Mouse (Mus musculus): Measurements from ENCODE around the gene Eid1. TPM values are rescaled to one million over a fixed set of nuclear protein-coding genes. Genes with fewer than 3 reads are reported as not detected.

The Eid1 gene
- polyA plus RNA-seq, 1 experiment: 12.7 TPM

DNA sequence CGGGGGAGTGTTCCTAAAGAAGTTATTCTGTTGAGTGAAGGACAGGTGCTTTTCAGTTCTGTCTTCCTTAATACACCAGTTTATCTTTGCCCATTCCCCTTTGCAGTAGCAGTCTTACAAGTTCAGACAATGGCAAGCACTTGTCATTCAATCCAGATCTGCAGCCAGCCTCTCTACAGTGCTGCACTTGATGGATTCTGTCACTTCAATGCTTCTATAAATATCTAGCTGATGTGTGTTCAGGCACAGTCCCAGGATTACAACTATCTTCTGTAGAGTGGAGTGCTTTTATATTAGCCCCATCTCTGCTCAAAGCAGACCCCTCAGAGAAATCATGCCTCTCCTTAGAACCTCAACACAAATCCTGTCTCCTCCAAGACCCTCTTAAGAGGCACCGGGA lies 42.9 kb upstream of the Eid1 start:
- H3K36me3 ChIP-seq (ENCODE audit: control insufficient read depth, insufficient read depth, low read length): no peaks in the 10 kb centered on the region
- H3K4me1 ChIP-seq (ENCODE audit: control insufficient read depth, insufficient read depth, insufficient read length): no peaks in the 10 kb centered on the region
- no peak for DNase-seq (ENCODE audit: low read depth in 1 of 2, low spot score in 2 of 2)
- H3K27me3 ChIP-seq (ENCODE audit: control insufficient read depth, insufficient read depth, low read length): no peaks in the 10 kb centered on the region
- H3K4me3 ChIP-seq (ENCODE audit: extremely low read depth, insufficient read depth, insufficient read length): no peak overlapping the region
- WGBS: 96% methylated on average over 2 of the region's 2 CpGs
- TF ChIP-seq CTCF (IDR thresholded peaks at IDR 0.05; ENCODE audit: extremely low read depth, insufficient read depth, insufficient read length, insufficient replicate concordance): no peak
- no peak for TF ChIP-seq POLR2A (IDR thresholded peaks at IDR 0.05; ENCODE audit: low read depth, low read length)
- no peak overlapping the region for H3K27ac ChIP-seq (ENCODE audit: insufficient read depth, low read length)

DNA sequence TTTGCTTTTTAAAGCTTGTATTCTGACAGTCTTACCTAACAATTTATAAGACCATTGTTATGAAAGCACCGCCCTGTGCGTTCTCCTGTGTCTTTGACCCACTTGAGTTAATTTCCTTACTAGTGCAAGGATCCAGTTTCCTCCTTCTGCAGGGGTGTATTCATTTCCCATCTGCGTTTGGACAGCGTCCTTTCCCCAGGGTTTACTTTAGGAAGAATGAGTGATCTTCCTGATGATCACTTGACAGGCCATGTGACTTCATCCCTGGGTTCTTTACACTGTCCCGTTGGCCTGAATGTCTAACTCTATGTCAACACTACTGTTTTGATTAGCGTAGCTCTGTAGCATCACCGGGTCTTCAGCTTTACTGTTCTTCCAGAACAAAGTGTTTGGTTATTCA lies 35.6 kb upstream of the Eid1 start:
- H3K4me3 ChIP-seq (ENCODE audit: extremely low read depth, insufficient read depth, insufficient read length): no peak overlapping the region
- no peaks in the 10 kb centered on the region for H3K36me3 ChIP-seq (ENCODE audit: control insufficient read depth, insufficient read depth, low read length)
- DNase-seq (ENCODE audit: low read depth in 1 of 2, low spot score in 2 of 2): no peak
- no peak overlapping the region for H3K27ac ChIP-seq (ENCODE audit: insufficient read depth, low read length)
- no peaks in the 10 kb centered on the region for H3K4me1 ChIP-seq (ENCODE audit: control insufficient read depth, insufficient read depth, insufficient read length)
- TF ChIP-seq POLR2A (IDR thresholded peaks at IDR 0.05; ENCODE audit: low read depth, low read length) (no peak), CTCF (IDR thresholded peaks at IDR 0.05; ENCODE audit: extremely low read depth, insufficient read depth, insufficient read length, insufficient replicate concordance) (no peak)
- H3K27me3 ChIP-seq (ENCODE audit: control insufficient read depth, insufficient read depth, low read length): no peaks in the 10 kb centered on the region
- WGBS: 84% methylated on average over 7 of the region's 7 CpGs

DNA sequence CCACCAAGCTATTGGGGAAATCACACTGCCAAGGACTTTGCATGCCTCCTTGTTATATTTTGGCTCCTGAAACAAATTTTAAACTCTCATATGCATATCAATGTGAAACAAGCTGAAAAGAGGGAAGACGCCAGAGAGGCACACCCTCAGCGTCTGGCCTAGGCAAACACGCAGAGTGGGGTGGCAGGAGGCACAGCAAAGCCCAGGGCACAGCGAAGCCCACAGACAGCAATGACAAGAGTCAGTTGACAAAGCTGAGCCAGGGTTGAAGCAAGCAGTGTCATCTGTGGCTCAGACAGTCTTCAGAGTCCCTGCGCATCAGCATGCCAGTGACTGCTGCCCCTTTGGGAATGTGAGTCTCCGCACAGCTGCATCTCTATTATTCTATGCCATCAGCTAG lies 28.0 kb upstream of the Eid1 start:
- Histone ChIP-seq H3K36me3 (ENCODE audit: control insufficient read depth, insufficient read depth, low read length) (no peaks in the 10 kb centered on the region), H3K27ac (ENCODE audit: insufficient read depth, low read length) (no peak overlapping the region), H3K4me1 (ENCODE audit: control insufficient read depth, insufficient read depth, insufficient read length) (no peaks in the 10 kb centered on the region), H3K27me3 (ENCODE audit: control insufficient read depth, insufficient read depth, low read length) (no peaks in the 10 kb centered on the region), H3K4me3 (ENCODE audit: extremely low read depth, insufficient read depth, insufficient read length) (no peak overlapping the region)
- no peak for TF ChIP-seq CTCF (IDR thresholded peaks at IDR 0.05; ENCODE audit: extremely low read depth, insufficient read depth, insufficient read length, insufficient replicate concordance)
- no peak for TF ChIP-seq POLR2A (IDR thresholded peaks at IDR 0.05; ENCODE audit: low read depth, low read length)
- WGBS: 91% methylated on average over 6 of the region's 6 CpGs
- no peak for DNase-seq (ENCODE audit: low read depth in 1 of 2, low spot score in 2 of 2)

DNA sequence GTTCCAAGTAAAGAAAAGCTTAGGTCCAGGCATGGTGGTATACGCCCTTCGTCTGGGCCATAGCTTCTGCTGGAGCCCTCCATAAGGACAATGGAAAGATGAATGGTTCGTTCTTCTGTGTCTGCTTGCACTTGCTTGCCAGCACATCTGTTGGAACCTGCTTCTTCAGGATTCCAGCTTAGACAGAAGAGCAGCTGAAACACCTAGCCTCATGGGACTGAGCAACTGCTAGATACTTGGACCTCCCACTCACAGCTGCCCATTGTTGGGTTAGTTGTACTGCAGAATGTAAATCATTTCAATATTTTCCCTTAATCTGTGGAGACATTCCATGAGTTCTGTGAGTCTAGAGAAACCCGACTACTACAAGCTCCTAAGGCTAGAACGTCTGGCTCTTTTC lies 22.9 kb upstream of the Eid1 start:
- TF ChIP-seq CTCF (IDR thresholded peaks at IDR 0.05; ENCODE audit: extremely low read depth, insufficient read depth, insufficient read length, insufficient replicate concordance) (no peak), POLR2A (IDR thresholded peaks at IDR 0.05; ENCODE audit: low read depth, low read length) (no peak)
- no peak for DNase-seq (ENCODE audit: low read depth in 1 of 2, low spot score in 2 of 2)
- WGBS: 86% methylated on average over 5 of the region's 5 CpGs
- Histone ChIP-seq H3K27me3 (ENCODE audit: control insufficient read depth, insufficient read depth, low read length) (no peaks in the 10 kb centered on the region), H3K4me1 (ENCODE audit: control insufficient read depth, insufficient read depth, insufficient read length) (no peaks in the 10 kb centered on the region), H3K4me3 (ENCODE audit: extremely low read depth, insufficient read depth, insufficient read length) (no peak overlapping the region), H3K36me3 (ENCODE audit: control insufficient read depth, insufficient read depth, low read length) (no peaks in the 10 kb centered on the region), H3K27ac (ENCODE audit: insufficient read depth, low read length) (no peak overlapping the region)

DNA sequence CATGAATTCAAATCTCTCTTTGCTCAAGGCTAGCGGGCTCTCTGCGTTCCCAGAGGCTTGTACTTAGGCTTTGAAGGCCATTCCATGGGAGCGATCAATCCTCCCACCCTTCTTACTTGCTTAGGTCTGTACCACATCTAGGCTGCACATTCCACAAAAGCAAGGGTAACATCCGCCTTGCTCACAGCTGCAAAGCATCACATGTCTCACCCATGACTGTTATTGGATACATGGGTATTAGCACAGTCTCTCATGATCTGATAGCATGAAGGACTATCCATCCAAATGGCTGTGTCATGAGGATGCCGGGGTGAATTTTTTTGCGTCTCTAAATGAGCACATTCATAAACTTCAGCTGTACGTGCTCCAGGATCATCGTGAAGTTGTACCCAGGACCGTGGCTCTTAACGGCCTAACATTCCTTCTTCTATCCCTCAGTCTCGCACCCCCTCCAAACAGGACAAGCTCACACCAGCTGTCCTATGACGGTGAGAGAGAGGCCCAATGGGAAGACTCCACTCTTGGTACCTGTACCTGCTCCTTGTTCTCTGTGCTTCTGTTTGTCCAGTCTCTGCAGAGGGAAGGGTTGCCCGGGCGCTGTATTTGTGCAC lies 22.0 kb upstream of the Eid1 start:
- H3K27me3 ChIP-seq (ENCODE audit: control insufficient read depth, insufficient read depth, low read length): no peaks in the 10 kb centered on the region
- no peaks in the 10 kb centered on the region for H3K36me3 ChIP-seq (ENCODE audit: control insufficient read depth, insufficient read depth, low read length)
- WGBS: 92% methylated on average over 14 of the region's 14 CpGs
- DNase-seq (ENCODE audit: low read depth in 1 of 2, low spot score in 2 of 2): no peak
- H3K4me3 ChIP-seq (ENCODE audit: extremely low read depth, insufficient read depth, insufficient read length): no peak overlapping the region
- H3K4me1 ChIP-seq (ENCODE audit: control insufficient read depth, insufficient read depth, insufficient read length): no peaks in the 10 kb centered on the region
- no peak overlapping the region for H3K27ac ChIP-seq (ENCODE audit: insufficient read depth, low read length)
- TF ChIP-seq POLR2A (IDR thresholded peaks at IDR 0.05; ENCODE audit: low read depth, low read length): no peak
- TF ChIP-seq CTCF (IDR thresholded peaks at IDR 0.05; ENCODE audit: extremely low read depth, insufficient read depth, insufficient read length, insufficient replicate concordance): no peak

- Histone ChIP-seq H3K27me3 (ENCODE audit: control insufficient read depth, insufficient read depth, low read length) (no peaks in the 10 kb centered on the region), H3K36me3 (ENCODE audit: control insufficient read depth, insufficient read depth, low read length) (no peaks in the 10 kb centered on the region), H3K4me3 (ENCODE audit: extremely low read depth, insufficient read depth, insufficient read length) (no peak overlapping the region), H3K27ac (ENCODE audit: insufficient read depth, low read length) (no peak overlapping the region), H3K4me1 (ENCODE audit: control insufficient read depth, insufficient read depth, insufficient read length) (no peaks in the 10 kb centered on the region)
- no peak for TF ChIP-seq CTCF (IDR thresholded peaks at IDR 0.05; ENCODE audit: extremely low read depth, insufficient read depth, insufficient read length, insufficient replicate concordance)
- no peak for TF ChIP-seq POLR2A (IDR thresholded peaks at IDR 0.05; ENCODE audit: low read depth, low read length)
- 80% methylated on average over 8 of the region's 8 CpGs for WGBS
- no peak for DNase-seq (ENCODE audit: low read depth in 1 of 2, low spot score in 2 of 2)
These were observed 21.3 kb upstream of the Eid1 start for GRCm38 (mm10) chr2:125651563-125651962.

GRCm38 (mm10) chr2:125653286-125653685 lies 19.6 kb upstream of the Eid1 start:
- H3K36me3 ChIP-seq (ENCODE audit: control insufficient read depth, insufficient read depth, low read length): no peaks in the 10 kb centered on the region
- WGBS: 95% methylated on average over 2 of the region's 2 CpGs
- no peak for DNase-seq (ENCODE audit: low read depth in 1 of 2, low spot score in 2 of 2)

More at GRCm38 (mm10) chr2:125653286-125653685, 19.6 kb upstream of the Eid1 start:
- TF ChIP-seq POLR2A (IDR thresholded peaks at IDR 0.05; ENCODE audit: low read depth, low read length): no peak
- TF ChIP-seq CTCF (IDR thresholded peaks at IDR 0.05; ENCODE audit: extremely low read depth, insufficient read depth, insufficient read length, insufficient replicate concordance): no peak
- H3K27ac ChIP-seq (ENCODE audit: insufficient read depth, low read length): no peak overlapping the region
- H3K27me3 ChIP-seq (ENCODE audit: control insufficient read depth, insufficient read depth, low read length): no peaks in the 10 kb centered on the region
- H3K4me3 ChIP-seq (ENCODE audit: extremely low read depth, insufficient read depth, insufficient read length): no peak overlapping the region
- H3K4me1 ChIP-seq (ENCODE audit: control insufficient read depth, insufficient read depth, insufficient read length): no peaks in the 10 kb centered on the region

All from spleen, adult 2 months (tissue).